Mouse (Mus musculus): ENCODE results near the gene Chst5. TPM values are rescaled to one million over a fixed set of nuclear protein-coding genes. Genes with fewer than 3 reads are reported as not detected.

The Chst5 gene
- polyA plus RNA-seq, 1 experiment = 1.5 TPM

GRCm38 (mm10) chr8:111846746-111847145, 63.5 kb downstream of the Chst5 start:
- H3K9me3 ChIP-seq (replicated peaks; ENCODE audit: control insufficient read depth, insufficient read depth, low read length, poor library complexity, severe bottlenecking) = no peaks in the 10 kb centered on the region
- H3K9ac ChIP-seq (ENCODE audit: low read depth, poor library complexity, severe bottlenecking) = no peak overlapping the region
- H3K27ac ChIP-seq (ENCODE audit: insufficient read depth, low read length) = no peak overlapping the region
- no peak overlapping the region for H3K4me3 ChIP-seq (ENCODE audit: low read depth, low read length)
- no peaks in the 10 kb centered on the region for H3K27me3 ChIP-seq (ENCODE audit: control insufficient read depth, insufficient read depth, low read length, poor library complexity, severe bottlenecking)
- no peaks in the 10 kb centered on the region for H3K4me1 ChIP-seq (ENCODE audit: control insufficient read depth, insufficient read depth, low read length)
- peaks cover 41% of the 10 kb centered on the region for H3K36me3 ChIP-seq (ENCODE audit: control insufficient read depth, insufficient read depth, low read length, poor library complexity, severe bottlenecking)
- TF ChIP-seq POLR2A (IDR thresholded peaks at IDR 0.05; ENCODE audit: insufficient read depth, low read length) = no peak
- TF ChIP-seq EP300 (IDR thresholded peaks at IDR 0.05; ENCODE audit: insufficient read depth, low read depth, low read length) = no peak
- TF ChIP-seq CTCF (IDR thresholded peaks at IDR 0.05; ENCODE audit: low read depth, low read length) = no peak

Other genes with a start within 250 kb of the Chst5 start
- gene Ctrb1, start 219.4 kb downstream of the Chst5 start, polyA plus RNA-seq (2011; ENCODE audit: insufficient read depth, insufficient read length, low read depth, missing spikeins) = not detected in 2 replicates
- 59.8 and 64.6 TPM in 2 replicates for gene Bcar1, start 166.6 kb downstream of the Chst5 start, polyA plus RNA-seq (2011; ENCODE audit: insufficient read depth, insufficient read length, low read depth, missing spikeins)
- gene Cfdp1, start 56.2 kb downstream of the Chst5 start, polyA plus RNA-seq (2011; ENCODE audit: insufficient read depth, insufficient read length, low read depth, missing spikeins) = 261 and 265 TPM in 2 replicates
- 30.4 and 31.2 TPM in 2 replicates for gene Tmem170, start 33.7 kb downstream of the Chst5 start, polyA plus RNA-seq (2011; ENCODE audit: insufficient read depth, insufficient read length, low read depth, missing spikeins)
- gene Tmem231, start 23.4 kb upstream of the Chst5 start, polyA plus RNA-seq (2011; ENCODE audit: insufficient read depth, insufficient read length, low read depth, missing spikeins) = 16.8 and 18.2 TPM in 2 replicates
- 64.2 and 66.4 TPM in 2 replicates for gene Gabarapl2, start 30.3 kb upstream of the Chst5 start, polyA plus RNA-seq (2011; ENCODE audit: insufficient read depth, insufficient read length, low read depth, missing spikeins)
- gene Adat1, start 81.9 kb upstream of the Chst5 start, polyA plus RNA-seq (2011; ENCODE audit: insufficient read depth, insufficient read length, low read depth, missing spikeins) = 22.0 and 22.3 TPM in 2 replicates
- 306 and 325 TPM in 2 replicates for gene Kars, start 100.9 kb upstream of the Chst5 start, polyA plus RNA-seq (2011; ENCODE audit: insufficient read depth, insufficient read length, low read depth, missing spikeins)
- 10.3 and 10.7 TPM in 2 replicates for gene Terf2ip, start 101.0 kb upstream of the Chst5 start, polyA plus RNA-seq (2011; ENCODE audit: insufficient read depth, insufficient read length, low read depth, missing spikeins)
- 0.68 and 0.90 TPM in 2 replicates for gene Gm6793, start 104.6 kb upstream of the Chst5 start, polyA plus RNA-seq (2011; ENCODE audit: insufficient read depth, insufficient read length, low read depth, missing spikeins)